Mouse (Mus musculus) kidney, adult 11 months (tissue): ENCODE data around the gene Cplx2.

ENCODE experiments used
- DNase-seq: peaks from one replicate; pipeline ENCODE4 v3.0.0; 2022

Gene Cplx2

GRCm38 (mm10) chr13:54371049-54371386 is at the start of gene Cplx2:
Gene Cplx2 (plus strand): TSS chr13:54371349.
- DNase-seq = no peak

- peak; percentile 27 for DNase-seq
Measured at GRCm38 (mm10) chr13:54322396-54323306, 48.5 kb upstream of the Cplx2 start.

- no peak for DNase-seq
Measured at GRCm38 (mm10) chr13:54323307-54324165, 47.6 kb upstream of the Cplx2 start.

GRCm38 (mm10) chr13:54324178-54324577 is 47.0 kb upstream of the Cplx2 start:
- DNase-seq = no peak

- no peak for DNase-seq
Measured at GRCm38 (mm10) chr13:54325814-54326213, 45.3 kb upstream of the Cplx2 start.

- DNase-seq = no peak
Measured at GRCm38 (mm10) chr13:54326686-54327447, 44.3 kb upstream of the Cplx2 start.

GRCm38 (mm10) chr13:54328029-54328428 is 43.1 kb upstream of the Cplx2 start:
- DNase-seq = no peak

- no peak for DNase-seq
Measured at GRCm38 (mm10) chr13:54328954-54329490, 42.1 kb upstream of the Cplx2 start.

GRCm38 (mm10) chr13:54331825-54332675 is 39.1 kb upstream of the Cplx2 start:
- peak; percentile 49 for DNase-seq

GRCm38 (mm10) chr13:54332921-54333477 is 38.1 kb upstream of the Cplx2 start:
- DNase-seq = no peak

- DNase-seq = no peak
Measured at GRCm38 (mm10) chr13:54337058-54337457, 34.1 kb upstream of the Cplx2 start.

GRCm38 (mm10) chr13:54337541-54337940 is 33.6 kb upstream of the Cplx2 start:
- DNase-seq = peak; percentile 30

- no peak for DNase-seq
Measured at GRCm38 (mm10) chr13:54338815-54339214, 32.3 kb upstream of the Cplx2 start.

- no peak for DNase-seq
Measured at GRCm38 (mm10) chr13:54345885-54346647, 25.1 kb upstream of the Cplx2 start.

GRCm38 (mm10) chr13:54348011-54348410 is 23.1 kb upstream of the Cplx2 start:
- DNase-seq = no peak

- DNase-seq = no peak
Measured at GRCm38 (mm10) chr13:54349126-54349759, 21.9 kb upstream of the Cplx2 start.

GRCm38 (mm10) chr13:54357420-54357819 is 13.7 kb upstream of the Cplx2 start:
- DNase-seq = peak; percentile 78

GRCm38 (mm10) chr13:54359181-54359580 is 12.0 kb upstream of the Cplx2 start:
- no peak for DNase-seq

- no peak for DNase-seq
Measured at GRCm38 (mm10) chr13:54364686-54365085, 6.5 kb upstream of the Cplx2 start.

GRCm38 (mm10) chr13:54367758-54368157 is 3.4 kb upstream of the Cplx2 start:
- no peak for DNase-seq
